Mouse (Mus musculus): ENCODE results near the gene Krt80.
A peak's percentile ranks its signal among the peaks of the same experiment; 100 is the strongest.
"Not testable (repeated sequence)": the region's sequence is repeated elsewhere in the genome, so short reads cannot be mapped to it uniquely, and the experiment has no call there.

The Krt80 gene

DNA sequence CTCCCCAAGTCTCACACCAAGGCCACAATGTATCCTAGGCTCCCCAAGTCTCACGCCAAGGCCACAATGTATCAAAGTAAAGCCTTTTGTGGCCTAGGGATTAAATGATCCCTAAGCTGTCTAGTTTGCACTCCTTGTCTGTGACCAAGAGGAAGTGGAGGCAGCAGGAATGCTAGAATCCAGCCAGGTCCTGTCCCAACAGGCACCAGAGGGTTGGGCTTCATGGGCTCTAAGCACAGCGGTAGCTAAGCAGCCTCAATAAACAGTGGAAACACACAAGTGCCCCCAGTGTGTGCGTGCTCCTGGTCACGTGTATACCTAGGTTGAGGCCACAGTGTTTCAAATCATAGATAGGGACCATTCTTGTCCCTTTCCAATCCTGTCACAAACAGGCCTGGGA lies 31.6 kb downstream of the Krt80 start:
- no peak for DNase-seq

DNA sequence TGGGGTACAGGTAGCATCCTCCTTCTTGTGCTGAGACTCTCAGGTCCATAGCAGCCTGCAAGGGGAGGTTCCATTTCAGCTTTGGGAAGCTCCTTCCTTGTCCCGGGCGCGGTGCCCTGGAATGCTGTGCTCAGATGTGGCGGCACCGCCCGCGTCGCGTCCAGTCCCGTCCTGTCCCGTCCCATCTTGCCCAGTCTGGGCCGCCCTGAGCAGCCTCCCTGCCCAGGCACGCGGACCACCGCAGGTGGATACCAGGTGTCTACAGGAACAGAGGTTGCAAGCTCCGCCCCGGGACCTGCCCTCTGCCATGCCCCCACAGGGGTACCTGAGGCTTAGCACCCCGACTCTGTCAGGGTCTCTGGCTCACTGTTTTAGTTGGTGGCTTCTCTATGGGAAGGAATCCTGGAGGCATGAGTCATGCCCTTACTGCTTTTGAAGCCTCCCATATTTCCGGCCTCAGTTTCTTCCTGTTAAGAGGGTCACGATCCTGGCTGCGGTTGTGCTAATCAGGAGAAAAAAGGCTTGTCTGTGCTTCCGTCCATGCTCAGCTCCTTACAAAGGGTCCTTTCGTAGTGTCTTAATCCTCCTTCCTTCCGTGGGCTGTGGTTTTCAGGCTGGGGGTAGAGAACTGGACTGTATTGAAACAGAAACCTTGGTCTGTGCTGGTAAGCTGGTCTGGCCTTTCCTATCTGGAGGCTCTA lies 33.3 kb downstream of the Krt80 start:
- no peak for DNase-seq

DNA sequence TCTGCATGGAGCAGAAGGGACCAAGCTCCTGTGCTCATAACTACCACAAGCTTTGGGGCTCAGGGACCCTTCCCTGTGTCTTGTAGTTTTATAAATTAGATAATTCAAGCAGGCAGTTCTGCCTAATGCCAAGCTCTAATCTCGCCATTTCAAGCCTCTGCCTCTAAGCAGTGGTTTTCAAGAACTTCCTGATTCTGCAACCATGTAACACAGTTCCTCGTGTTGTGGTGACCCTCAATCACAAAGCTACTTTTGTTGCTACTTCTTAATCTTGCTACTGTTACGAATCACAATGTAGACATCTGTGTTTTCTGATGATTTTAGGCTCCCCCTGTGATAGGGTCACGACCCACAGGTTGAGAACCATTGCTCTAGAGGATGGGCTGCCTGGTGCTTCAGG lies 36.3 kb downstream of the Krt80 start:
- DNase-seq, result no peak

DNA sequence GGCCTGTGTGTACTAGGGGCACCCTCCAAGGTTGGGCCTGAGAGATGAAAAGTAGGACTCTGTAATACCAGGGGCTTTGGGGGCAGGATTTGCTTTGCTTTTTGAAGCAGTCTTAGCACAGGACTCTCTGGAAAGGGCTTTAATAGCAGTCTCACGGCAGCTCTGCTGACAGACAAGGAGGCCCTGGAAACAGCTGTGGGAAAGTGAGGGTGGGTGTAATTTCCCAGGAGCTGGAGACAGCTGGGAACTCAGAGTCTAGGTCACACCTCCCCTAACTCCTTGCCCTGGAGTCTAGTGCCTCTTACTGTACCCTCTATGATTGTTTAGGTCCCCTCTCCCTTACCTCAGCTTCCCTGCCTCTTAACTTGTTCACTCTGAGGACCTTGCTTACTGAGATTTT lies 36.8 kb downstream of the Krt80 start:
- DNase-seq, result no peak

DNA sequence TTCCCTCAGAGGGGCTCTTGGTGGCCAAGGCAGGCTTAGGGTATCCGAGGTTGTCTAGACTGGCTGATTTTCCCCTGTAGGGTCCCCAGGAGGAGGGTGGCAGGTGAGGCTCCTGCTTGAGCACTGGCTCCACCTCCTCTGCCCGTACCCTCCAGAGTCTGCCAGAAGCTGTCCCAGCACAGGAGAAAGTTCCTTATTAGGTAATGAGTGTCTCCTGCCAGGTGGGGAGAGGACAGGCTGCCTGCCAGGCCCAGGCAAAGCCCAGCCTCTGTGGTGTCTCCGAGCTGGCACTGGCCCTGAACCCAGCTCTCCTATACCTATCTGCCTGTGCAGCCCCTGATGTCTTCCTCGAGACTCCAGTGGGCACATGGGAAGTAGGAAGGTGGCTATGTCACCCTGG lies 37.6 kb downstream of the Krt80 start:
- DNase-seq, result no peak

DNA sequence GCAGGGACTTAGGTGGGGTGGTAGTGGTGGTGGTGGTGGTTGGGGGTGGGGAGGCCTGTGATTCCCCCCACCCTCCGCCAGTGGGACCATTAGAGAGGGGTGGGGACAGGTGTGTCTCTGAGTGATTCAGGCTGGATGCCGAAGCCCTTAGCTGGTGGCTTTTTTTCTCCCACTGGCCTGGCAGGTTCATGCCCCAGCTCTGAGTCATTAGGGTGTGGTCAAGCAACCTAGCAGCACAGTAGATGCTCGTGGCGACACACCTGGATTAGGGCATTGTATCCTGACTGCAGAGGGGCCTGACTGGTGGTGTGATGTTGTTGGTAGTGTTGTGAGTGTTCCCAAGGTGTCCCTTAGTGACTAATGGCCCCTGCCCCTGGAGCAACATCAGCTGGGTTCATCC lies 38.9 kb downstream of the Krt80 start:
- no peak for DNase-seq

DNA sequence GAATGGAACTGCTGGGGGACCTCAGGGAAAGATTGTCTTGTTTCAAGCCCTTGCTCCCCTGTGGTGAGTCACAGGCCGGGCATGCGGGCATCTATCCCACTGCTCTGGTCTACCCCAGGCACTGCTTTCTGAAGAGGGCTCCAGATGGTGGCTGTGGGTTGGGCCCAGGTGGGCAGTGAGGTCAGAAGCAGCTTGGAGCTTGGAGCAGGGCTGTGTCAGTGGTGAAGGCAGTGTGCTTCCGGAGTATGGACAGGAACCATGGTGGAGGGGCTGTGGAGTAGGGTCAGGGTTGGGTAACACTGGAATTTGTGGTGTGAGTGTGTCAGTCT lies 40.4 kb downstream of the Krt80 start:
- no peak for DNase-seq

DNA sequence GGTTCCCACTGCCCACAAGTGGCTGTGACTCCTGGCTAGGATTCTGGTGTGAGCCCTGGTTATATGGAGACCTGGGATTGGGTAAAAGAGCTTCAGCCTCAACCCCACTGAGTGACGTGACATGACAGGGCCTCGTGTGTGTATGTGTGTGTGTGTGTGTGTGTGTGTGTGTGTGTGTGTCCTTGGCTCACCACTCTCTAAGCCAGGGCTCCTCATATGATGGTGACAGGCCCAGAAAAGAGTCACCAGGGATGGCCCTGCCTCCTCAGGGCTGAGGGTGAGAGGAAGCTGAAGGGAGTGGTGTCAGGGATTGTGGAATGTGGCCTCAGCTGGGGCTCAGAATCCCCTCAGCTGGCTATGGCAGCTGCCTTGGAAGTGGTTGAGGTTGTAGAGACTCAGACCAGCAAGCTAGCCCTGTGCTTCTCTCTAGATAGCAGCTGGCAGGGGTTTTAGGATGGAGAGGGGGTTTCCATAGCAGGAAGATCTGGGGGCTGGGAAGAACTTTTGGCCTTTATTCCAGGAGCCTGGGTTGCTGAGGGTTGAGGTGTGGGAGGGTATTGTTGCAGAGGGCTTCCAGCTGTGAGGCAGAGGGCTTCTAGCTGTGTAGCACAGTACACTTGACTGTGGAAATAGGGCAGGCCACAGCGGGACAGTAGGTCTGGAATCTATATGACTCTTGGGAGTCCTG lies 40.9 kb downstream of the Krt80 start:
- DNase-seq, result no peak

DNA sequence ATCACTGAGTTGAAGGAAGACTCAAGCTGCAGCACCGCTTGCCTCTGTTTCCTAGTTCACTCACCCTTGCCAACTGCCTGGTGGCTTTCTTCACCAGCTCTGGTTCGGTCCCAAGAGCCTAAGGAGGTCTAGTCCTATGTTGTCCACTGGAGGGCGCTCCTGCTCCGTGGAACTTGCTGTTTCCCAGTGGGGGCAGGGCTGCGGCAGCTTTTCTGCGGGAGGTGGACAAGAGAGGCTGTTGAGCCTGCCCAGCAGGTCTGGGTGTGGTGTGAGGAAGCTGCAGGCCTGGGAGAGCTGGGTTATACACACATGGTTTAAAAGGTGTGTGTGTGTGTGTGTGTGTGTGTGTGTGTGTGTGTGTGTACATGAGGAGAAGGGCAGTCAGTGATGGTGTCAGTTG lies 42.7 kb downstream of the Krt80 start:
- peak; percentile 82 for DNase-seq

DNA sequence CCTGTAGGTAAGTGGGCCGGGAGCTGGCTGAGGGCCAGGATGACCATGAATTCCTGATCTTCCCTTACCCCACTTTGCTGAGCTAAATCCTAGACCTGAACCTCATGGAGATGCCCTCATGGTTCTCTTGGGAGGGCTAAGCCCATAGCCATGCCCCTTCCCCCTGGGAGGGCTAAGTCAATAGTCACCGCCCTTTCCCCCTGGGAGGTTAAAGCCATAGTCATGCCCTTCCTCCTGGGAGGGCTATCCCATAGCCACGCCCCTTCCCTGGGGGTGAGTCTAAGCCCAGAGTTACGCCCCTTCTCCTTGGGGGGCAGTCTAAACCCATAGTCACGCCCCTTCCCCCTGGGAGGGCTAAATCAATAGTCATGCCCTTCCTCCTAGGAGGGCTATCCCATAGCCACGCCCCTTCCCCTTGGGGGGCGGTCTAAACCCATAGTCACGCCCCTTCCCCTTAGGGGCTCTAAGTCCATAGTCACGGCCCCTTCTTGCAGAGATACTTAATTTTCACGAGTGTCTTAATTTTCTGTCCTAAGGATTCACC lies 43.9 kb downstream of the Krt80 start:
- DNase-seq, result no peak

DNA sequence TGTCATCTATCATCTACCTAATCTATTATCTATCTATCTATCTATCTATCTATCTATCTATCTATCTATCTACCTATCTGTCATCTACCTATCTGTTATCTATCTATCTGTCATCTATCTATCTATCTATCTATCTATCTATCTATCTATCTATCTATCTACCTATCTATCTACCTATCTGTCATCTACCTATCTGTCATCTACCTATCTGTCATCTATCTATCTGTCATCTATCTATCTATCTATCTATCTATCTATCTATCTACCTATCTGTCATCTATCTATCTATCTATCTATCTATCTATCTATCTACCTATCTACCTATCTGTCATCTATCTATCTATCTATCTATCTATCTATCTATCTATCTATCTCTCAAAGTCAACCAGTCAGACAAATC lies 45.6 kb downstream of the Krt80 start:
- DNase-seq, result not testable (repeated sequence)

DNA sequence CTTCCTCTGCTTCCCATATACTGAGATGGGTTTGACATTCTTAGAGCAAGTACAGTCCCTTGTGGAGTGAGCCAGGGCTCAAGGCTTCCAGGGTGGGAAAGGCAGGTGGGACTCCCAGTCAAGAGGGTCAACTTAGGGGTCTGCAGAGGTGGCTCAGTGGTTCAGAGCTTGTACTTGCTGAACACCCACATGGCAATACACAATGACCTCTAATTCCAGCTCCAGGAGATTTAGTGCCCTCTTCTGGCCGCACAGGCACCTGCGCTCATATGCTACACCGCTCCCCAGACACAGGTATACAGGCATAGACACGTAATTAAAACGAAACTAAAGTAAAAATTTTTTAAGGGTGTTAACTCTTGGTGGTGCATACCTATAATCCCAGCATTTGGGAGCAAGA lies 46.5 kb downstream of the Krt80 start:
- DNase-seq, result no peak

DNA sequence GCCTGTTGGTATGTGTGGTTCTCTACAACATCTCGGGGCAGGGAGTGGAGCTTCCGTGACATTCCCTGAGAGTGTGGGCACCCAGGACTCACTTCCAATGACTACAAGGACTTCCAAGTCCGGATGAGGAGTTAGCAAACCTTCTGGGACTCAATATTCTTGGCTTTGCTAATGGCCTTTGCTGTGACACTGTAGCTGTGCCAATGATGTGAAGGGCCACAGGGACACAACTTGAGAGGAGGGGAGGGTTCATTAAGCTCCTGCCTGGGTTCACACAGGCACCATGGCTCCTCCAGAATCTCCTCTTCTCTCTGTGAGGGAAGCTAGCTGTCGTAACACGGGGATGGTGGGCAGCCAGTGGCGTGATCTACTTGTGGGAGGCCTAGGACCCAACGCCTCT lies 47.3 kb downstream of the Krt80 start:
- DNase-seq, result no peak

DNA sequence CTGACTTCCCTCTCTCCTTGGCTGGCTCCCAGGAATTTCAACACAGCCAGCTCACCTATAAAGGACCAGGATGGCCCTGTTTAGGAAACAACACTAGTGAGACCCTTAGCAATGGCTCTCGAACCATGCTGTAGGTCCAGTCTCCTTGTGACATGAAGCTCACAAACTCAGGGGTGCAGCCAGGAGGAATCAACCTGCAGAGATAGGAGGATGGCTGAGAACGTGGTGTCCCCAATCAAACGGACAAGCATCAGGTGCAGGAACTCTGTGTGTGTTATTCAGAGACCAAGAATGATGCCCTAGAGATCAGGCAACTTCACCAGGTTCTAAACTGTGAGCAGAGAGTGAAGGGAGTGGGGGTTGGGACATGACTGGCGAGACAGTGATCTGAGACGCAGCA lies 47.9 kb downstream of the Krt80 start:
- no peak for DNase-seq

DNA sequence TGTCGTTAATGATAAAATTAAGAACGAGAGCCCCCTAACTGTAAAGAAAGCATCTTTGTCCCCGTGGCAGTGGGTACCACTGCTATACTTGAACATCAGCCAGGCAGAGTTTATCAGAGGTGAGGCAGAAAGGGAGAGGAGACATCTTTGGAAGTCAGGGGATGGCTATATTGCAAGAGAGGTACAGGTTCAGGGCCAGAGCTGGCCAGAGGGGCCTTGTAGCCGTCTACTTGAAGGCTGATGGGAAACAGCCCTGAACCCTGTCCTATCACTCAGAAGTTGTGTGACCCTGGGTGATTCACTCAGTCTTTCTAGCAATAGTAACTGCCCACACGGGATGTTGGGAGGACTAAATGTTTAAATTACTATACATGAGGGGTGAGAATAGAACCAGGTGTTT lies 48.8 kb downstream of the Krt80 start:
- DNase-seq, result no peak

DNA sequence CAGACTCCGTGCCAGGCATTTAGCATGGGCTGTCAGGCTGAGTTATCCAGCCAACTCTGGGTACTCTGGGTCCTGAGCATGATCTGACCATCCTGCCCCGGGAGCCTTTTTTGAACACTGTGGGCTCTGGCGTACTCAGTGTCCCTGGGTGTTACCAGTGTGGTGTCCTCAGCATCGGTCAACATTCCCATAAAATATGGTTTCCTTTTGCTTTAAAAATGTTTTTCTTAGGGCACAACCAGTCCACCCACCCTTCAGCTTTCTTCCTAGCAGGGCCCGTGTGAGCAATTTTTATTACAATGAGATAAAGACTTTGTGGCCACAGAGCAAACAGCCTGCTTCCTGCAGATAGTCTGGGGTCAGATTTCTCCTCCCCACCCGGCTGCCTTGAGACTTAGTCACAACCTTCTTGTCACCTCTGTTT lies 49.3 kb downstream of the Krt80 start:
- no peak for DNase-seq

DNA sequence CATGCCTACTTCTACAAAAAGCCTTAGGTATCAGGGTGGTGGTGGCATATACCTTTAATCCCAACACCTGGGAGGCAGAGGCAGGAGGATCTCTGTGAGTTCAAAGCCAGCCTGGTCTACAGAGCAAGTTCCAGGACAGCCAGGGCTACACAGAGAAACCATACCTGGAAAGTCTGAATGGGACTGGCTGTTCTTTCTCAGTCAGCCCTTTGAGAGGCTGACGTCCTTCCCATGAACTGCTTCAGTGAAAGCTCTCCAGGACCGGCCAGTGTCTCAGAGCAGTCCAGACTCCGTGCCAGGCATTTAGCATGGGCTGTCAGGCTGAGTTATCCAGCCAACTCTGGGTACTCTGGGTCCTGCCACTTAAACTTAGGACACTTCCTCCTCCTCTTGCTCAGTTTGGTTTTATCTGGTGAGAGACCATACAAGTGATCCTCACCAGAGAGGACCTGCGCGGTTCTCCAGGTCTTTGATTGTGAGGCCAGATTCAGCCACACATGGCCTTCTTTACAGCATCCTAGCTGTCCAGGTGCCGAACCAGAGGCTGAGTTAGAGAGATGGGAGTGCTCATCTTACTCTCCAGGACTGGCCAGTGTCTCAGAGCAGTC lies 49.8 kb downstream of the Krt80 start:
- no peak for DNase-seq

DNA sequence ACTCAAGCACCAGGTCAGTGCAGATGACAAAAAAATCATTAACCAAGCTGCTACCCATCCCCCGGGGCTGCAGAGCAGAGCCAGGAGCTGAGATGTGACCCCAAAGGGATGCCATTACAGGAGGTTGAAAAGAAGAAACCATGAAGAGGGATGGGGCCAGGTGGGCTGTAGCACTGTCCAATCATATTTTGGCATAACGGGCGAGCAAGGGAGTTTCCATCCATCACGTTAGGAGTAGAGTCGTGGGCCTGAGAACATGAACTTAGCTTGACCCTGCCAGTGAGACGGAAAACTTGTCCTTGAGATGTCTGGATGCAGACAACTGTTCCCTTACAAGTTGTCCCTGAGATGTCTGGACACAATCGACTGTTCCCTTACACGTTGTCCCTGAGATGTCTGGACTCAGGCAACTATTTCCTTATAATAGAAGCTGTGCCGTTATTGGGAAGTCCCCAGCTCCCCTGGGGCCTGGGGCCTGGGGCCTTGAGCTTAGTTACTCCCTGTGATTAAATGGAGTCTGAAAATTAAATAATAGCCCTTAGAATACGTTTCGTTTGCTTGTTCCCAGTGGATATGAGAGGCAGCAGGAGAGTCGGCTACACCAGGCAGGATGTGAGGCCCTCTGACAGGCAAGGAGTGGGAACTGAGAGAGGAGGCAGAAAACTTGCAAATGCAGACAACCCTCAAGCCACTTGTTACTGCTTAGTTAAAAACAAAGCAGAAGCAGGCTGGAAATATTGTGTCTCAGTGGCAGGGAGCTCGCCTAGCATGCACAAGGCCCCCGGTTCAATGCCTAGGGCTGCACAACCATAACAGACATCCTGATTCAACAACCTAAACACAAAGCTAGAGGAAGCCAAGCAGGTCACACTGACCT lies 50.8 kb downstream of the Krt80 start:
- DNase-seq, result peak; percentile 67 to 68

DNA sequence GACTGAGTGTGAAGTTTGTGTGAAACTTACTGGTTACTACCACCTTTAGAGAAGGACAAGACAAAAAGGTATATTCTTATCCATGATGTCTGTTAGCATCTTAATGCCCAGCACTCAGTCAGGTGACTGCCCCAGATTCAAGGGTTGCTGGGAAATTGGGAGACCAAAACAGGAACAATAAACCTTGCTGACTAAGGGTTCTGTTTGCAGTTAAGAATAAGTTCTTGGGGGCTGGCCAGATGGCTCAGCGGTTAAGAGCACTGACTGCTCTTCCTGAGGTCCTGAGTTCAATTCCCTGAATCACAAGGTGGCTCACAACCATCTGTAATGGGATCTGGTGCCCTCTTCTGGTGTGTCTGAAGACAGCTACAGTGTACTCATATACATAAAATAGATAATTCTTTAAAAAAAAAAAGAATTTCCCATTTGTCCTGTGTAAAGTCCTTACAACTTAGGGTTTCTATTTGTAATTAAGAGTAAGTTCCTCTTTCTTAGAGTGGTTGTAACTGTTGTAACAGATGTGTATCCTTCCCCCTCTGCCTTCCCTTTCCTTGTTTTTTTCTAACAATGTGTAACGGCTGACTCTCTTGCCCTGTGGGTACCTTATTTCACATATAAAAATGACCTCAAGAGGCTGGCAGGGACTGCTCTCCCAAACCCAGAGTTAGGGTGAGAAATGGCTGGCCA lies 52.0 kb downstream of the Krt80 start:
- DNase-seq, result no peak

DNA sequence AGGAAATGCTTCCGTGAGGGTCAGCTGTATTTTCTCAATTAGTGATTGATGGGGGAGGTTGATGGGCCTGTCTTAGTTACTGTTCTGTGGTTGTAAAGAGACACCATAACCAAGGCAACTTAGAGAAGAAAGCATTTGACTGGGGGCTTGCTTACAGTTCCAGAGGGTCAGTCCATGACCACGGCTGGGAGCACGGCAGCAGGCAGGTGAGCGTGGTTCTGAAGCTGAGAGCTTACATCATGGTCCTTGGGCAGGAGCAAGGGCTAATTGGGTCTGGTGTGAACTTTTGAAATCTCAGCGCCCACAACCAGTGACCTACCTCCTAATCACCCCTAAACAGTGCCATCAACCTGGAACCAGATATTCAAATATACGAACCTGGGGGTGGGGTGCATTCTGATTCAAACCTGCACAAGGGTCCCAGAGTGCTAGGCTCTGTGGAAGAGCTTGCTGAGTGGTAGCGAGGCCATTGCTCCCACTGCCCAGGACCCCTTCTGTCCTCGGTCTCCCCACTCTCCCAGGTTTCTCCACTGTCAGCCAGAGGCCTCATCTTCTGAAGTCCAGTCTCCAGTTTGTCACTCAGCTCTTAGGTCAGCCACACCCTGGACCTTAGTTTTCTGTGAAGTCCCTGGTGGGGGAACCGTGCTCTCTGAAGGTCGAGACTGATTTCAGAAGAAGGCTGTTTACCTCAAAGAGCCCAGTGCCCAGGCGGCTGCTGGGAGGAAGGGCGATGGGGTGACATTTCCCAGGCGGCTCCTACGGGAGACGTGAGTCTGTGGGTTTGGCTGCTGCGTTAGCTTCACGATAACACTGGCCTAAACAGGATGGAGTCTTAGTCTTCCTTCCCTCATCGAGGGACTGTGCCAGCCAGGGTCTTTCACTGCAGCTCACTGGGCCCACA lies 52.8 kb downstream of the Krt80 start:
- DNase-seq, result no peak

DNA sequence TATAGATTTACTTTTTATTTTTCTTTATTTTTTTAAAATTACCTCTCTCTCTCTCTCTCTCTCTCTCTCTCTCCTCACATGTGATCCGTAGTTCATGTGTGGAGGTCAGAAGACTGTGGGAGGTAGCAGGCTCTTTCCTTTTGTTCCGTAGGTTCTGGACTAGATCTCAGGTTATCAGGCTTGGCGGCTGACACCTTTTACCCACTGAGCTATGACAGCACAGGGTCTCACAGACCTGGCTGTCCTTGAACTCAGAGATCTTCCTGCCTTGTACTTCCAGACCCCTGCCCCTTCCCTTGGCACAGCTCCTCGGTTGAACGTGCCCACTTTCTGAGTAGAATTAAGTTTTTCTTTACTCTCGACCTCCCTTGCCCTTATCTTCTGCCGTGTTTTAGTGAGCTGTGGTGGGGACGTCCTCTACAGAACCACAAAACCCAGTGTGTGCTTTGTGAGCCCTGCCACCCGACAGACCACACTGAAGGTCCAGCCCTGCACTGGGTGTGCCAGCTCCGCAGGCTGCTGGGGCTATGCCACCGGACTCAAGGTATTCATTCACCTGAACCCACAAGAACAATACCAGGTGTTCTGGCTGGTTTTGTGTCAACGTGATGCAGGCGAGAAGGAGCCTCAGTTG lies 53.6 kb downstream of the Krt80 start:
- DNase-seq, result no peak
